Mouse (Mus musculus) neural tube, embryonic 10.5 days (tissue): Measurements from ENCODE around the gene Nploc4.
"Not testable (repeated sequence)": the region's sequence is repeated elsewhere in the genome, so short reads cannot be mapped to it uniquely, and the experiment has no call there.

Experiments used
- DNase-seq: peaks from one replicate; pipeline ENCODE4 v3.0.0-alpha.2; 2017; ENCODE audit warnings: low spot score; ENCODE audit errors: extremely low spot score

Nploc4 gene

DNA sequence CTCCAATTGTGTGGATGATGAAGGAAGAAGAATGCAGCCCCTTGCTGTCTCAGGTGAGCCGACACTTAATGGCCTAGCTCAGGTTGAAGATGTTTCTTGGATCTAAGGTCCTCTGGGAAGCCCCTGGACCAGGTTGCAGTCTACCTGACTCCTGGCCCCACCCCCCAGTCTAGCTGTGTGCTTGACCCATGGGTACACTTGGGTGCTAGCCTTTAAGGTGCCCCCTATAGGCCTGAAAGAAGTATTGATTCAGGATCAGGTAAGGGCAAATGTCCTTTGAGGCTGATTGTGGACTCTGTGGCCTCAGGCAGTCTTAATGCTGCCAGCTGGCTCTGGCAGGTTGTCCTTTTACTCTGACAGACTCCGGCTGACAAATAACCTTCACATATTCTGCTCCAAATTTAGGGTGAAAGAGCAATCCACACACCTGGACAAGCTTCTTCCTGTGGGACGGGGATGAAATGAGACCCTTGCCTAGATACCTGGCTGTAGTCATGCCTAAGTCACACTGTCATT, 5.3 kb upstream of the Nploc4 start:
- DNase-seq, result no peak

DNA sequence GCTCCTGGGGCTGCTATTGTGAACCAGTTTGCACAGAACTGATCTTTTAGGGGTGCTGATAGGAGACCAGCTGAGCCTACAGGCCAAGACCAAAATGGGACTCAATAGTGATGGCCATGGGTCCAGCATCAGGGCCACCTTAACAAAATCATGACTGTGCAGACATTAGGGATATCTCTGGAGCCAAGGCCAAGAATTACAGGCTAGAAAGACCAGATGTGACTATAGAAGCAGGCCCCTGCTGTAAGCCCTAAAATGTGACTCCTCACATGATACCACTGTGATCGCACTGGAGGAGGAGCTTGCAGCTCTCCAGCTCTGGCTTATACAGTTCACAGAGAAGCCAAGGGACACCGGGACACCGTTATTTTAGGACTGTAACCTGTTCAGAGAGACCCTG, 4.8 kb upstream of the Nploc4 start, which contains the start of gene Tspan10:
Gene Tspan10 (plus strand): TSS at position 301 of the 400 bp plus-strand sequence.
- no peak for DNase-seq

DNA sequence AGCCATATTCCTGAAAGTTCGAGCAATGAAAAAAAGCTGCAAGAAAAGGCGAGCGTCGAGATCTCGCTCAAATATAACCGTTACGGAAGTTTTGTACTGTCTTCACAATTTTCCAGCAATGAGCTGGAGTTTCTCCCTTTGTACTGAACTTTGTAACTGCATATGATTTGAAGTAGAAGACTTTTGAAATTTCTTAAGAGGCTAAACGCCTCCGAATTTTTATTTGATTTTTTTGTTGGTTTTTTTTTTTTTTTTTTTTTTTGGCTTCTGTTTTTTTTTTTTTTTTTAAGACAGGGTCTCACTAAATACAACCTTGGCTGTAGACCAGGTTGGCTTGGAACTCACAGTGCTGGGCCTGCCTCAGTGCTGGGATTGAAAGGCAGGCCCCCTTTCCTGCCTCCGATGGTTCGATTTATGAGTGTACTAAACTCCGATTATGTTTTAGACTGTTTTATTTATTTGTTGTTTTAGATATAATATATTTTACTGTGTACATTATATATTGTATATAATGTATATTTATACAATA, 413 bp upstream of the Nploc4 start:
- DNase-seq, result no peak

DNA sequence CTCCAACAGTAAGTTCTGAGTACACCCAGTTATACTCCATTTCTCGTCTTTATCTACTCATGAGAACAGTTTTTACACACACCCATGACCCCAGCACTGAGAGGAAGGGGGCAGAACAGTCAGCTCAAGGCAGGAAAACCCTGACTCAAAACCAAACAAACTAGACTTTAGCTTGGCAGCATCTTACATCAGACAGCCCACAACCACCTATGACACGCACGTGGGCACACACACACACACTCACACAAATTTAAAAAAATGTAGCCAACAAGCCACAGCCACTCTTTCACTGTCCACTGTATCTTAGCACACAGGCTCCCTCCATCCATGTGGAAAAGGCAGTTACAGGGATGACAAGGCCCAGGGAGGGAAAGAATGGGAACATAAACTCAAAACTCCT, 10.8 kb downstream of the Nploc4 start:
- no peak for DNase-seq

DNA sequence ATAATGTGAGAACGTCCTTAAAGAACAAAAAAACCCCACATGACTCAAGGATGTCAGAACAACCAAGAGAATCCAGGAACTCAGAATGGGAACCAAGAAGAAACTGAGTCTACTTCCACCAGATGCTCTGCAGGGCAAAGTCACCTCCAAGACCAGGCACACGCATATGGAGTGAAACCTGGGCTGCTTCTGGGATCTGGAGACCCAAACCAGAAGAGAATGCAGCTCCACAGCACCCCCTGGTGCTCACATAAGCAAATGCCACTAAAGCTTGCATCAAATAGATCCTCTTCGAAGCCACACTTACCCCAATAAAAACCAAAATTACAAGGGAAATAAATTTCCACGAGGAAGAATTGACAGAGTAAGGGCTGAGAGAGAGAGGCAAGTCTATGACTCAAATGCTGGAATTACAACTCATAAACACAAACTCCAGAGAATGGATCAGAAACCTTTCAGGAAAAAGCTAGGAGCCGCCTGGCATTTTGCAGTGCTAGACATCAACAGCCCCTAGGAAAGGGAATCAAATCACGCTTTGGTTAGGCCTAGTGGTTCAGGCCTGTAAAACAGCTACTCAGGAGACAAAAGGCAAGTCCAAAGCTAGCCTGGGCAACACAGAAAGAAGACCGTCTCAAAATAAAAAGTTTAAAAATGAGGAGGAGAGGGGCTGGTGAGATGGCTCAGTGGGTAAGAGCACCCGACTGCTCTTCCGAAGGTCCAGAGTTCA, 13.8 kb downstream of the Nploc4 start:
- peak; percentile 54 for DNase-seq

DNA sequence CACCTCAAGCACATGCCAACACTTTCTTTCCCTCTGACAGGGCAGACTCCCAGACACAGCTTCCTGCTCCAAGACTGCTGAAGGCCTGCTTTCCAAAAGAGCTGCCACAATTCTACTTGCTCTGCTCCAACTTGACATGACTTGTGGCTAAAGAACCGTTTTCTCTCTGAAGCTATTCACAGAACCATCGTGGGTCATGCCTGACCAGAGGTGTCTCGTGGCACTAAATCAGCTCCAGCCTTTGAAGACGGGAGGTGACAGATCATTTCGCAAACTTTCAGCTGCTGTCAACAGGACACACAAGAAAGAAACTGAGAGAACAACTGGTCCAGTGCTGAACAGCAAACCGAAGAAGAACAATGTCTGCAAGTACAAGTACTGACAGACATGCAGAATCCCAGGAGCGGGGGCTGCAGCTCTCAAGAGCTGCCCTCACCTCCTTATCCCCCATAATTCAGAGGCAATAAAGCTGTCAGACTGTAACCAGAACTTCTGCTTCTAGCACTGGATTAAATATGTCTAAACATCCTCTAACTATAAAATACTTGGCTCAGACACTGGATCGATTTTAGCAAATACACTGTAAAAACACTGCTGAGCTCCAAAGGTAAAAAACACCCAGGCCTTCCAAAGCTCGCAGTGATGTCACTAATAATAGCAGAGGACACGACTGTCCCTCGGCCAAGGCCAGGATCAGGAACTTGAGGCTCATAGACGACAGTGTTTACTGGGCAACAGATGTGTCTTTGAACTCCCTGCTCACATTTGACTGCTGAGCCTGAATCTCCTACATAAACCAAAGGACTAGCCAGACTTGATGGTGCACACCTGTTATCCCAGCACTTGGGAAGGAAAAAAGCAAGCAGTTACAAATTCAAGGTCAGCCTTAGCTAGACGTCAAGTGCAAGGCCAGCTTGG, 14.6 kb downstream of the Nploc4 start:
- DNase-seq, result no peak

DNA sequence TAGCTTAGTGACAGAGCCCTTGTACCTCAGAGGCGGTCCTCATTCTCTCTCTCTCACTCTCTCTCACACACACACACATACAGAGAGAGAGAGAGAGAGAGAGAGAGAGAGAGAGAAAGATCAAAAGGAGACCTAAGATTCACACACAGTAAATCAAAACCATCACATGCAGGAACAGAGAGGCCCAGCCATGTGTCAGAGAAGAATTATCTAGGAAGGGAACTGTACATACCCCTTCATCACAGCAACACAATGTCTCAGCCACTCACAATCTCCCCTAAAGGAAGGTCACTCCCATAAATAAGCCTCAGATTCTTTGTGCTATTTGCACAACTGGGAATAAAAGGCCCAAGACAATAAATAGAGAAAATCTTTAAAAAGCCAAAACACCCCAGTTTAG, 18.9 kb downstream of the Nploc4 start:
- DNase-seq, result no peak

DNA sequence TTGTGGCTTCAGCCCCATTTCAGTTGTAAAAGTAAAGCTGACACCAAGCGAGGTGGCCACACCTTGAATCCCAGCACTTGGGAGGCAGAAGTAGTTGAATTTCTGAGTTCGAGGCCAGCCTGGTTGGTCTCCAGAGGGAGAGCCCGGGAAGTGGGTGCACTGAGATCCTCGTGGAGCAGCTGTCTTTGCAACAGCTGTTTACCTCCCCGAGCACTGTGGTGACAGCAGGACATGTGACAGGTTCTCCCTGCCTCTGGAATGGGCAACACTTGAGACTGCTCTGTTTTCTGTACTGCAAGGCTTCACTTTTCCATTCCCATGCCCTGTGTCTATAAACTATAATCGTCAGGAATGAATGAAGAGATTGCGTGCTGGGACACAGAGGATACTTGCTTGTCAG, 19.7 kb downstream of the Nploc4 start:
- DNase-seq, result no peak

DNA sequence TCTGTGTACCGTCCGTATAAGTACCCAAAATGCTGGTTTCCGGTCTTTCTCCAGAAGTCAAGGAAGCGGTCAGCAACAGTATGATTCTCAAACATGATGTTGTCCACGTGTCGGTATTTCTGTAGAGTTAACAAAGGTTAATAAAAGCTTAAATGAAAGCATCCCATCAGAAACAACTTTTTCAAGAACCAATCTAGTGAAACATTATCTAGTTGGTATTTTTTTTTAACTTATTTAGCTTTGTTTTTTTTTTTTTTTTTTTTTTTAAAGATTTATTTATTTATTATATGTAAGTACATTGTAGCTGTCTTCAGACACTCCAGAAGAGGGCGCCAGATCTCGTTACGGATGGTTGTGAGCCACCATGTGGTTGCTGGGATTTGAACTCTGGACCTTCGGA, 23.9 kb downstream of the Nploc4 start:
- DNase-seq, result not testable (repeated sequence)

DNA sequence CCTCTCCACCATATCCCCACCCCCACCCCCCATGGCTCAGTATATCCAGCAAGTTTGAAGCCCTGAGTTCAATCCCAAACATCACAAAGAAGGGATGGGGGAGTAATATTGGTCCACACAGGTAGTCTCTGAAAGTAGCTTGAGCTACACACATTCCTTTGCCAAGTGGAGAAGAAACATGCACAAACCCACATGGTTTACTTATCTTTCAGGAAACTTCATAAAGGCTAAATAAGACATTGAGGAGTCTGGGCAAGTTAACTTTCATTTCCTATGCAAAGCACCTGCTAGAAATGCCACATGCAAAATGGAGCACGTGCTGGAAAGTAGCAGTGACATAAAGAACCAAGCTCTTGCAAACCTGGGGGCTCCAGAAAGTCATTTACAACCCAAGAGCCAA, 31.1 kb downstream of the Nploc4 start:
- no peak for DNase-seq

DNA sequence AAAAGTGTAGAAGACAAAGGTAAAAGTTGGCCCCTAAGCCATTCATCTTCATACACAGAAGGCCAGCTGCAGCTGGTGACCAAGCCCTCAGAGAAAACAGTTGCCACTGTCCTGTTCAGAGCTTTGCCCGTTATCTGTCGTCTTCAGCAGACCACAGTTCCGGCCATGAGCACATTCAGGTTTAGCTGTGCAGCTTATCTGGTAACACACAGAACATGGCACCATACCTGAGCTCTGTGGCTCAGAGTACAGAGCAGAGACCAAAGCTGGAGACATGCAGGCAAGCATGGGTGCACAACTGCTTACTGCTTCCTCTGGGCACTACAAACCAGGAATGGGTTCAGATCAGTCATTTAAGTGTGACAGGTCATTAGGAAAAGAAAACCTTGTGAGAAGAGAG, 31.6 kb downstream of the Nploc4 start:
- DNase-seq, result no peak

DNA sequence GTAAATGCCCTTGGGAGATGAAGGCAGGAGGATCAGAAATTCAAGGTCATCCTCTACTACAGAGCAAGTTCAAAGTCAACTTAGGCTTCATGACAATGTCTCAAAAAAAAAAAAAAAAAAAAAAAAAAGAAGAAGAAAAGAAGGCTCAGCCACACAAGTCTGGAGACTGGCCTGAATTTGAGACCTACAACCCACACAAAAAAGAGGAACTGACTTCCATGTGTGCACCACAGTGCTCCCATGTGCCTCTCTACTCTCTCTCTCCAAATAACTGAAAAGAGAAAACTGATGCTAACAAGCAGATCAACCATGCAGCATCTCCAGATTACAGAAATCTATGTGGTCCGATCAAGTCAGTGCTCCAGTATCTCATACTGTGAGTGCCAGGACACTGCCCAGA, 32.7 kb downstream of the Nploc4 start:
- no peak for DNase-seq

DNA sequence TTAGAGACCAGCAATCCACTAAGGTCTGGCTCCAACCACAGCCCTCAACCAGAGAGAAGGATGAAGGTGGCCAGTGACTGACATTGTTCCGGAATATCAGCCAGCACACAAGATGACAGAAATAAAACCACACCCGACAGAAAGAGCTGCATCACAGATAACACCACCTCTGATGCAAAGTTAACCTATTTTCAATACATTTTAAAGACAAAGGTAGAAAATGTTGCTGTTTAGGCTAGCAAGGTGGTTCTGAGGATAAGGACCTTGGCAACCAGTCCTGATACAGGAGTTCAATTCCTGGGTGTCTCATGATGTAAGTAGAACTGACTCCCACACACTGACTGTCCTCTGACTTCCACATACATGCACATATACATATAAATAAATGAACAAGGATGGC, 38.2 kb downstream of the Nploc4 start:
- no peak for DNase-seq

DNA sequence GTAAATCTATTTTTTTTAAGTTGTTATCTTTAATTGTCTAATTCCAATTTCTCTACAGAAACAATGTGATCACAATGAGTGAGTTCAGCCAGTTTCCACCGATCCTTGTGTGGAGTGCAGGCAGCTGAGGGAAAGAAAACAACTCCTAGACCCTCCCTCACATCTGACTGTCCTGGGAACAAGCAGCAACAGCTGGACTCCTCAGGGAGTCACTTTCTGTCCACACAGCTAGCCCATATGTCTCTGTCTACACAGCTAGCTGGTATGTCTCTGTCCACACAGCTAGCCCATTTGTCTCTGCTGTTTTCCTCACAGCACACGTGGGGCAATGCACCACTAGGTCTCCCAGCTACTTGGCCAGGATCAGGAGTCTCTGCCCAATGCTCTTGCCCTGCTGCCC, 39.9 kb downstream of the Nploc4 start:
- no peak for DNase-seq

DNA sequence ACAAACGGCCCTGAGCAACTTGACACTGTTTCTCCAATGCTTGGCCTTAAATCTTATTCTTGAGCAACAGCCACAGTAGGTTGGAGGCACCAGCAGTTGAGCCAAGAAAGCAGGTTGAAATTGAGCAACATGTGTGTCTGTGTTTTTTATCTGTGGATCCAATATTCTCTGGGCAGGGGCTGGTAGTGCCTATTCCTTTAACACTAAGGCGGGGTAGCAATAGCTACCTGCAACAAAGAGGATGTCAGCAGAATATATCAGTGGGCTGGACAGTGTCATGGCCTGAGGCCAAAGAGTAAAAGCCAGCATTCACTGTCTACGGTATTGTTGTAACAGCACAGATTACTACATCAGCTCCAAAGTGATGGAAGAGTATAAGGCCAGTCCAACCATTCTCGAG, 41.8 kb downstream of the Nploc4 start:
- no peak for DNase-seq

DNA sequence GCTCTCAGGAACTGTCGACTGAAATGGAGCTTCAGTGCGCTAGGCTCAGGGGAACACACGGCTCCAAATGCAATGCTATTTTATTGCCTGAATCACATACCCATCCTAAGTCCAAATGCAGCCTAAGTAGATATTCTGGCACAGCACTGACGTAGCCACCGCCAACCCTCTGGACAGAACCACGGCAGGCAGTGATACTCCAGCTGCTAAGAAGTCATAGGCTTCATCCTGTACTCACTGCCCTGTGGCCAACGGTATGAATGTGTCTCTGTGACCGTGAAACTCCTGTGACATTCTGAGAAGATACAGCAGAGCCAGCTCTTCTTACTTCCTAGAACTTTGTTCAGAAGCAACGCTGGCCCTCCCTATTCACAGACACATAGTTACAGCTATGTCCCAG, 48.9 kb downstream of the Nploc4 start:
- DNase-seq, result no peak

DNA sequence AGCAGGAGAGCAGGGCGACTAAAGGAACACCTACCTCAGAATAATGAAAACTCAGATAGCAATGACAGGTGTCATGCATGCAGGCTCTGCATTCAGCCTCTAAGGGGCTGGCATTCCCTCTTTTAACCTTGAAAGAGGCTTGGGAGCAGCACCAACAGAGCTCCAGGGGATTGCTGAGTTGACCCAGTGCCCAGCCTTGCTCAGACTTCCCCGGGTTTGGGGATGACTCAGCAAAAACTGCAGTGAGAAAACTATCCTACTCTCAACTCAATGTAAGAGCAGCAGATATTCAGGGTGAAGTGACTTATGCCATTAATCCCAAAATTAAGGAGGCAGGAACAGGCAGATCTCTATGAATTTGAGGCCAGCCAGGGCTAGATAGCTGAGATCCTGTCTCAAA, 50.4 kb downstream of the Nploc4 start:
- DNase-seq, result no peak

DNA sequence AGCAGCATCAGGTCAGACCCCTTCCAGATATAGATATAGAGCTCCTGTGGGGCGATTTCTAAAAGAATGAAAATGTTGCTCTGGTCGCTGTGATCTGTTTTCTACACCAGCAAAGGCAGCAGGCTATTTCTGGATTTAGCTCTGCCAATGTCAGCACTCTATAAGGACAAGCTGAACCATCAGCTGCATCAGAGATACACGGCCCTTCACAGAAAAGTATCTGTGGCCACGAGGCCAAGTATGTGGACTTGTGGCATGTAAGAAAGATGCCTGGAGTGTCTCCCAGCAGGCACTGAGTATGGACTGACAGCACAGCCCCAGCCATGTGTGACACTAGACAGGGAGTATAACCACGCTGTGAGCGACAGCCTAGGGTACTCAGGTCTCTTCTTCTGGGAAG, 50.9 kb downstream of the Nploc4 start:
- no peak for DNase-seq

DNA sequence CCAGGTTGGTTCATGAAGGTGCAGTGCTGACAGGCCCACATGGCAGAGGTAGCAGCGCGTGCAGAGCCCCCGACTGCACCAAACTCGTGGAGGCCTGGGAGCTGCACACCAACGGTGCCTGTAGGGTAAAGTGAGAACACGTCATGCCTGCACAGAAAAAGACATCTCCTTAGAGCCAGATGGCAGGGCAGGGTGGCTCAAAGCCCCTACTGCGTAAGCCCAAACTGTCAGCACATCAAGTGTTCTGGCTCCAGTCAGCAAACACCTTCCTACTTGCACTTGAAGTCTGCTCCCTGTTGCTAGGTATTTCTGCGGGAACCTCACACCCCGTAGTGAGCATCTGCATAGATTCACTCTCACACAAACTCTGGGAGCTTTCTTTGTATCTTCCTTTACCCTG, 55.0 kb downstream of the Nploc4 start:
- no peak for DNase-seq

DNA sequence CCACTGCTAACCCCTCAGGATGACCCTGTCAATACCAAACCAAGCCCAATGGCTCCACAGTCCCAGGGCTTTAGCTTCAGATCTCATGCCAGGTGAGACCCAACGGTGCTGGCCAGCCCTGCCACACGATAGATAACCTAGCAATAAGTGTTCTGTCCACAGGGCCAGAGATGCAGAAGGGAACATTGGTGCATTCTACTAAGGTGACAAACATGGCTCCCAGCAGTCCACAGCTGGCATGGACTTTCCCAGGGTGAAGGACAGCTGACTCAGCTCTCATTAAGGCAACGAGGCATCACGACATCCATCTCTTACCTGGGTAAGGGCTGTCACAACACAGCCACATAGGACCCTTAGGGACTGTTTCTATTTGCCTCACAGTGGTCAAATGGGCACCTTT, 56.4 kb downstream of the Nploc4 start:
- no peak for DNase-seq

DNA sequence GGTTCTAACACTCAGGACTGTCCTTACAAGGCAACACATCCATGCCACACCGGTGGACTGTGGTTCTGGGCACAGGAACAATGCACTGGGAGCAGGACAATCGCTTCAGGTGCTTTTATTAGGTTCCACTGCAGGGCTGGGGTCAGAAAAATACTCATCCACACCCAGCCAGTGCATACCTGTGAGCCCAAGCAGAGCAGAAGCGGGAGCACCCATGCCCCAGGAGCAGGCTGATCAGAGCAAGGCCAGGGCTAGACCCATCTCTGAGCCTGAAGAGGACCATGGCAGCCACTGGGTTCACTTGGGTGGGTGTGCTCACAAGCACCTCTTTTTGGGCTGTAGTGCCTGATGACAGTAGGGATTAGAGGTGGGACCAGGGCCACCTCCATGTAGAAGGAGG, 57.2 kb downstream of the Nploc4 start:
- no peak for DNase-seq
